Mouse (Mus musculus): ENCODE results near the gene Tmem88. TPM values are rescaled to one million over a fixed set of nuclear protein-coding genes. Genes with fewer than 3 reads are reported as not detected.

Gene Tmem88
- polyA plus RNA-seq, 1 experiment from 2014 or later, result 13.7 TPM

- Histone ChIP-seq H3K9me3 (no peaks in the 10 kb centered on the region), H3K4me1 (peaks cover 2% of the 10 kb centered on the region; the same call in 1 of the 2 replicates), H3K9ac (no peak overlapping the region), H3K27me3 (replicated peaks) (no peaks in the 10 kb centered on the region), H3K36me3 (peaks cover 97% of the 10 kb centered on the region), H3K27ac (no peak overlapping the region), H3K4me3 (no peak overlapping the region), H3K4me2 (replicated peaks) (no peak overlapping the region)
- no peak for ATAC-seq (ENCODE audit: low FRiP score, low read depth)
- 91% methylated on average over 12 of the region's 12 CpGs for WGBS
Observed at GRCm38 (mm10) chr11:69357690-69358089, 40.3 kb downstream of the Tmem88 start.

- no peak overlapping the region for H3K27ac ChIP-seq
- no peak overlapping the region for H3K4me3 ChIP-seq
- H3K4me2 ChIP-seq (replicated peaks), result no peak overlapping the region
- no peak overlapping the region for H3K9ac ChIP-seq
- ATAC-seq (ENCODE audit: low FRiP score, low read depth), result no peak
- no peaks in the 10 kb centered on the region for H3K27me3 ChIP-seq (replicated peaks)
- H3K36me3 ChIP-seq, result peaks cover 99% of the 10 kb centered on the region
- H3K4me1 ChIP-seq, result no peaks in the 10 kb centered on the region
- WGBS, result 88% methylated on average over 5 of the region's 5 CpGs
- H3K9me3 ChIP-seq, result no peaks in the 10 kb centered on the region
Observed at GRCm38 (mm10) chr11:69356544-69356943, 41.5 kb downstream of the Tmem88 start.

Other genes starting within 250 kb of the Tmem88 start
- 0.20 TPM in 1 of 2 replicates, not detected in the other for gene Alox12b, start 241.2 kb downstream of the Tmem88 start, polyA plus RNA-seq (2016; fragmentation: Nextera tagmentation; extraction: Ambion mirVana)
- 0.09 TPM in 1 of 2 replicates, not detected in the other for gene Alox8, start 200.4 kb downstream of the Tmem88 start, polyA plus RNA-seq (2016; fragmentation: Nextera tagmentation; extraction: Ambion mirVana)
- 0.10 and 0.17 TPM in 2 replicates for gene Gucy2e, start 161.2 kb downstream of the Tmem88 start, polyA plus RNA-seq (2016; fragmentation: Nextera tagmentation; extraction: Ambion mirVana)
- gene Cntrob, start 74.5 kb downstream of the Tmem88 start, polyA plus RNA-seq (2016; fragmentation: Nextera tagmentation; extraction: Ambion mirVana), result 32.1 and 32.6 TPM in 2 replicates
- 179 and 194 TPM in 2 replicates for gene Trappc1, start 74.3 kb downstream of the Tmem88 start, polyA plus RNA-seq (2016; fragmentation: Nextera tagmentation; extraction: Ambion mirVana)
- gene Kcnab3, start 72.0 kb downstream of the Tmem88 start, polyA plus RNA-seq (2016; fragmentation: Nextera tagmentation; extraction: Ambion mirVana), result 5.6 and 5.8 TPM in 2 replicates
- 51.3 and 58.6 TPM in 2 replicates for gene Rnf227, start 57.8 kb downstream of the Tmem88 start, polyA plus RNA-seq (2016; fragmentation: Nextera tagmentation; extraction: Ambion mirVana)
- 87.1 and 93.0 TPM in 2 replicates for gene Chd3, start 28.8 kb downstream of the Tmem88 start, polyA plus RNA-seq (2016; fragmentation: Nextera tagmentation; extraction: Ambion mirVana)
- gene Naa38, start 2.7 kb downstream of the Tmem88 start, polyA plus RNA-seq (2016; fragmentation: Nextera tagmentation; extraction: Ambion mirVana), result 105 and 111 TPM in 2 replicates
- 48.5 and 49.9 TPM in 2 replicates for gene Cyb5d1, start 2.6 kb downstream of the Tmem88 start, polyA plus RNA-seq (2016; fragmentation: Nextera tagmentation; extraction: Ambion mirVana)
- 48.6 and 52.4 TPM in 2 replicates for gene Kdm6b, start 15.4 kb upstream of the Tmem88 start, polyA plus RNA-seq (2016; fragmentation: Nextera tagmentation; extraction: Ambion mirVana)
- gene Dnah2, start 150.9 kb upstream of the Tmem88 start, polyA plus RNA-seq (2016; fragmentation: Nextera tagmentation; extraction: Ambion mirVana), result 1.6 and 1.9 TPM in 2 replicates
- gene Efnb3, start 162.0 kb upstream of the Tmem88 start, polyA plus RNA-seq (2016; fragmentation: Nextera tagmentation; extraction: Ambion mirVana), result 54.4 and 57.4 TPM in 2 replicates
- gene Wrap53, start 182.0 kb upstream of the Tmem88 start, polyA plus RNA-seq (2016; fragmentation: Nextera tagmentation; extraction: Ambion mirVana), result 32.2 and 32.4 TPM in 2 replicates
- gene Trp53, start 182.1 kb upstream of the Tmem88 start, polyA plus RNA-seq (2016; fragmentation: Nextera tagmentation; extraction: Ambion mirVana), result 116 and 120 TPM in 2 replicates
- gene Atp1b2, start 207.7 kb upstream of the Tmem88 start, polyA plus RNA-seq (2016; fragmentation: Nextera tagmentation; extraction: Ambion mirVana), result 8.4 and 10.8 TPM in 2 replicates
- gene Shbg, start 219.7 kb upstream of the Tmem88 start, polyA plus RNA-seq (2016; fragmentation: Nextera tagmentation; extraction: Ambion mirVana), result not detected in 2 replicates
- 22.0 and 23.3 TPM in 2 replicates for gene Sat2, start 223.8 kb upstream of the Tmem88 start, polyA plus RNA-seq (2016; fragmentation: Nextera tagmentation; extraction: Ambion mirVana)
- 55.8 and 71.5 TPM in 2 replicates for gene Fxr2, start 234.8 kb upstream of the Tmem88 start, polyA plus RNA-seq (2016; fragmentation: Nextera tagmentation; extraction: Ambion mirVana)